In the genomic region with DNA sequence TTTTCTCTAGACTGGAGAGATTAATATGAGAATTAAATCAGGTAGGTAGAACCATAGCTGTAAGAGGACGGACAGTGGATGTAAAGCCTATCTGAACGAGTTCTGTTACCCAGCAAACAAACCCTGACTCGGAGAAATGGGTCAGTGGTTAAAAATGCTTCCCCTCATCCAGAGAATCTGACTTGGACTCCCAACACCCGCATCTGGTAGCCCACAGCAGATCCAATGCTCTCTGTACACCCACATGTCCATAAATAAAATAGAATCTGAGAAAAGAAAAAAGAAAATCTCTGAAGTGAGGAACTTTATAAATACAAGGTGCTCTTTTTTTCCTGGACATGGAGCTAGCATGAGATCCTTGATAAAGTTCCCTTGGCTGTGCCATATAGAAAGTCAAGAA, we compare ENCODE assay signal across 16 mouse cellular contexts.
"Had no signal": no experiment of that assay in that cellular context is flagged by ENCODE, and none has a peak within 500 bp of the region (broad histone marks: within the 10 kb centered on the region; RNA-seq: fewer than 3 reads in every experiment).

No protein-coding gene starts in this region.

- ATAC-seq: hindbrain, postnatal 0 days; intestine, embryonic 16.5 days; liver, embryonic 12.5 days had no signal

- DNase-seq: gastrocnemius, postnatal 14 days; gastrocnemius, postnatal 36 days; heart, adult 18-20 months; heart, postnatal 14 days; heart, postnatal 36 days; kidney, adult 11 months; kidney, adult 2 months; kidney, adult 9 months; kidney, postnatal 14 days; kidney, postnatal 36 days; layer of hippocampus, adult 9-11 months; layer of hippocampus, postnatal 36 days; left cerebral cortex, postnatal 4 days had no signal
